Mouse (Mus musculus): ENCODE measurements around the gene BC055324.
"Not testable (repeated sequence)": the region's sequence is repeated elsewhere in the genome, so short reads cannot be mapped to it uniquely, and the experiment has no call there.

The BC055324 gene

GRCm38 (mm10) chr1:163994721-163995608, at the start of gene BC055324, which contains the start of gene Mettl18:
Gene BC055324, minus strand, starts transcription at chr1:163994796.
Gene Mettl18, plus strand, starts transcription at chr1:163994889.
- peak; percentile 82 for DNase-seq (ENCODE audit: low spot score)

- no peak for DNase-seq (ENCODE audit: low spot score)
Observed at GRCm38 (mm10) chr1:164043549-164043948, 49.0 kb upstream of the BC055324 start.

GRCm38 (mm10) chr1:164040385-164041135, 46.0 kb upstream of the BC055324 start:
- DNase-seq (ENCODE audit: low spot score): no peak

- DNase-seq (ENCODE audit: low spot score): no peak
Observed at GRCm38 (mm10) chr1:164027416-164027815, 32.8 kb upstream of the BC055324 start.

GRCm38 (mm10) chr1:164025685-164026084, 31.1 kb upstream of the BC055324 start:
- DNase-seq (ENCODE audit: low spot score): no peak

GRCm38 (mm10) chr1:164022106-164022505, 27.5 kb upstream of the BC055324 start:
- DNase-seq (ENCODE audit: low spot score): not testable (repeated sequence)

GRCm38 (mm10) chr1:164020746-164021145, 26.1 kb upstream of the BC055324 start:
- DNase-seq (ENCODE audit: low spot score): not testable (repeated sequence)

- no peak for DNase-seq (ENCODE audit: low spot score)
Observed at GRCm38 (mm10) chr1:164019789-164020188, 25.2 kb upstream of the BC055324 start.

- no peak for DNase-seq (ENCODE audit: low spot score)
Observed at GRCm38 (mm10) chr1:164018221-164018896, 23.8 kb upstream of the BC055324 start.

GRCm38 (mm10) chr1:164014616-164015015, 20.0 kb upstream of the BC055324 start:
- DNase-seq (ENCODE audit: low spot score): no peak

- DNase-seq (ENCODE audit: low spot score): no peak
Observed at GRCm38 (mm10) chr1:164009235-164009634, 14.6 kb upstream of the BC055324 start.

GRCm38 (mm10) chr1:164004311-164004710, 9.7 kb upstream of the BC055324 start:
- DNase-seq (ENCODE audit: low spot score): no peak

- no peak for DNase-seq (ENCODE audit: low spot score)
Observed at GRCm38 (mm10) chr1:164001831-164002452, 7.3 kb upstream of the BC055324 start.

GRCm38 (mm10) chr1:163995609-163995913, 965 bp upstream of the BC055324 start:
- DNase-seq (ENCODE audit: low spot score): no peak

GRCm38 (mm10) chr1:163994173-163994720, 349 bp downstream of the BC055324 start:
- DNase-seq (ENCODE audit: low spot score): no peak

GRCm38 (mm10) chr1:163992371-163992770, 2.2 kb downstream of the BC055324 start:
- no peak for DNase-seq (ENCODE audit: low spot score)

- DNase-seq (ENCODE audit: low spot score): no peak
Observed at GRCm38 (mm10) chr1:163976515-163976914, 18.1 kb downstream of the BC055324 start.

- no peak for DNase-seq (ENCODE audit: low spot score)
Observed at GRCm38 (mm10) chr1:163975088-163975487, 19.5 kb downstream of the BC055324 start.

GRCm38 (mm10) chr1:163974471-163974870, 20.1 kb downstream of the BC055324 start:
- DNase-seq (ENCODE audit: low spot score): no peak

- DNase-seq (ENCODE audit: low spot score): no peak
Observed at GRCm38 (mm10) chr1:163964008-163964689, 30.4 kb downstream of the BC055324 start.

- no peak for DNase-seq (ENCODE audit: low spot score)
Observed at GRCm38 (mm10) chr1:163958036-163958435, 36.6 kb downstream of the BC055324 start.

All from layer of hippocampus, adult 9-10 months (tissue).